Mouse (Mus musculus) left cerebral cortex, postnatal 25 days (tissue): Measurements from ENCODE around the gene Adgrf5. TPM values are rescaled to one million over a fixed set of nuclear protein-coding genes. Genes with fewer than 3 reads are reported as not detected.

Source experiments
- DNase-seq, 2 experiments: peaks; one replicate each; pipeline ENCODE4 v3.0.0; 2022; ENCODE audit warnings: low spot score in 2 of 2, mixed read lengths in 1 of 2
- intact Hi-C: fragments of 180-260 bp; cut with DNase I; formaldehyde crosslinking; loops from one replicate; pipeline ENCODE4 v1.15.1; 2025
- total RNA-seq, 2 experiments: library from RNA; stranded (reverse); gene quantifications; 2 replicates each; pipeline ENCODE4 v1.2.3; 2021

The Adgrf5 gene
- total RNA-seq, 2 experiments from 2014 or later, result 26.9 to 33.5 TPM

DNA sequence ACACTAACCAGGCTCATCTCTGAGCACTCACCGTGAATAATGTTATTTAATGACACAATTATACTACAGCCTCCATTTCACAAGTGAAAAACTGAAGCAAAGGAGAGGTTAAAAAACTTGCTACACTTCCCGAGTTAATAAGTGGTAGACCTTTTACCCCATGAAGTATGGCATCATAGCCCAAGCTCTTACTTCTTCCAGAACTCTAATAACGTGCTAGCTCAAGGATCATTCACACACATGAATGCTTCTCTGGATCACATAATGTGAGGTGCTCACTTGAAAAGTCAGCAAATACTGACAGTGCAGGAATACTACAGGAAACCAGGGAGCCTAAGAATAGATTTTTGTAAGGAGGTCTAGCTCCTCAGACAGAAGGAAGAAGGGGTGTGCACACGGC, 12.4 kb downstream of the Adgrf5 start:
- no peak for DNase-seq
- intact Hi-C loops, result no loop called here

DNA sequence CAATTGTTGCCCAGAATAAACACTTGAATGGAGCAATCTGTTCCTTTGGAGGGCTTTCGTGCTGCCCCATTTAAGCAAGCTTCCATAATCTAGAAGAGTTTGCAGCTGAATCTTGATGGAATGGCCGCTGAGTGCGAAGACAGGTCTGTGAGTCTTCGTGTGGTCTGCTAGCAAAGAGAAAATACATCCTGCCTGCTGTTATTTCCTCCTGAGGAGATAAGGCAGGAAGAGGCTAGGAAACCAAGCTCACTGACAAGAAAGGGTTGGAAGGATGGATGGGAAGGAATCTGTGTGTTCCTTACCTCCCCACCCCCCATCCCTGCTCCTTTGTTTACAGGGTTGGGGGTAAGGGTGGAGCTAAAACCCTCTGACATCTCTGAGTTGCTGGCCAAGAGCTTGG, 13.8 kb downstream of the Adgrf5 start:
- intact Hi-C loops, result no loop called here
- no peak for DNase-seq

DNA sequence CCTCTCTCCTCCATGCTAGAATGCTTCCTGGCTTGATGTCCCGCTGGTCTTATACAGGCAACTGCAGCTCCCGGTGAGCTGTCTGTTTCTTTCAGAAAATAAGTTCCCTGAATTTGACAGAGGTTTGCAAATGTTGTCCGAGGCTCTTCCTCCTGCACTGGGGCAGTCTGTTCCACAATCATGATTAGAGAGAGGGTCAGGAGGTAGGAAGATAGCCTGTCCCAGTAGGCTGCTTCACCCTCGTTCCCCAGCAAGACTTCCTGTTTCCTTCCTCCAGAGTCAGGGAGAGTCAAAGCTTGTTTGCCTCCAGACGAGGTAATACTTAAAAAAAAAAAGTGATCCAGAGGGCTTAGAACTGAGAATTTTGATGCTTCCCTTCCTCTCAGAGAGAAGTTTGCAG, 16.3 kb downstream of the Adgrf5 start:
- no peak for DNase-seq
- intact Hi-C loops, result no loop called here

DNA sequence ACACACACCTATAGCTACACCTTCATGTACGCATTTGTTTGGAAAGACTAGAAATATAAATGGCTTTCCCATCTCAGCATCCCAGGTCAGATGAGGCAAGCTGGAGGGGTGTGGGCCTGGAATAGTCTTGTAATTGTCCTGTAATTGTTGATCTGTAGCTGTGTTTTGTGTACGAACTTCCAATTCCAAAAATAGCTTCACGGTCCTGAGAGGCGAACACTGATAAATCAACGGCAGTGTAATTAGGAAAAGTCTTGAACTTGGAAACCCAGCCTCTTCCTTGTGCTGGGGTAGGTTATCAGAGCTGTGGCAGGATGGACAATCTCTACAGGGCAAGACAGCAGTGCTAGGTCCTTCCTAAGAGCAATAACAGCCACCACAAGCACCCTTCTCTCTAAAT, 18.5 kb downstream of the Adgrf5 start:
- intact Hi-C loops, result no loop called here
- DNase-seq, result no peak

DNA sequence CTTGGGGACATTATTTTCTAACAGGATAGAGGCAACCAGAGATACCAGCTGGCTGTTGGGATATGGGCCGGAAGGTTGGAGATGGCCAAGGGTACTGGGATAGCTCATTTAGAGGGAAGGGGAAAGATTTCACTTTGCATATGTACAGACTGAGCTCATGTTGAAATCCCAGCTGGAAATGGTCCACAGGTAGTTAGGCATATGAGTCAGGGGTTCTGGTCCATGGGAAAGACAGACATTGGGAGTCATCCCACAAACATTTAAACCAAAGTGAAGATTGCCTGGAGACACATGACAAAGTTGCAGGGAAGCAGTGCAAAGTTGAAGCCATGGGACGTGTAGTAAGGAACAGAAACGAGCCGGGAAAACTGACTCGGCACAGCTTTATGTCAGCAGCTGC, 26.1 kb downstream of the Adgrf5 start:
- intact Hi-C loops, result no loop called here
- DNase-seq, result no peak

DNA sequence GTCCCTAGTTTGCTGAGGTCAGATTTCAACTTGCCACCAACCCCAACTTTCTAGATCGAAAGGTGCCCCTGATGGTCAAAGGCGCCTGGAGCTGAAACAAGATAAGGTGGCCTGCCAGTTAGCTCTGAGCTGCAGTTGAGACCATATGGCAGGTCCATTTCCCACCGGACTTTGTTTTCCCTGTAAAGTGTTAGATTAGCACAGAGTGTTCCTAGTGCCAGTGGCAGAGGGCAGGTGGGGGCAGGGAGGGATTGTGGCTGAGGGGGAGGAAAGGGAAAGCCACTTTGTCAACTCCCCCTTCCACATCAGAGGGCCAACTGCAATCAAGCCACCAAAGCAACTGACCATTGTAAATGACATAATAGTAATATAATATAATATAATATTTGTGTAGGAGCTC, 26.9 kb downstream of the Adgrf5 start:
- DNase-seq, result no peak
- intact Hi-C loops, result no loop called here

DNA sequence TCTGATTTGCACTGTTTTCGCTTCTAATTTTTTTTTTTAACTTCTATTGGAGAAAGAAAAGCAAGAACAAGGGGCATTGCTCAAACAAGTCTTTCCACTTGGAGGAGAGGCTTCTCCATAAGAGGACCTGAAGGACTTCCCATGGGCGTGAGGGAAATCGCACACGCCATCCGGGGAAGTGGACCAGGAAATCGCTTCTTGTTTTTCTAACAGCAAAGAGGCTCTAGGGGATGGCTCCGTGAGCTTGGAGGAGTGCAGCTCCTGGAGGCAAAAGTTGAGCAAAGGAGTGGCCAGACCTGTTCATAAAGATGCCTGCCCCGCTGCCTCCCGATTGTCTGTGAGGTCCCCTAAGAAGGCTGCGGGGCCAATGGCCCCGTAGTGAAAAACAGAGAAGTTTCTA, 29.0 kb downstream of the Adgrf5 start:
- DNase-seq, result no peak
- intact Hi-C loops, result no loop called here

DNA sequence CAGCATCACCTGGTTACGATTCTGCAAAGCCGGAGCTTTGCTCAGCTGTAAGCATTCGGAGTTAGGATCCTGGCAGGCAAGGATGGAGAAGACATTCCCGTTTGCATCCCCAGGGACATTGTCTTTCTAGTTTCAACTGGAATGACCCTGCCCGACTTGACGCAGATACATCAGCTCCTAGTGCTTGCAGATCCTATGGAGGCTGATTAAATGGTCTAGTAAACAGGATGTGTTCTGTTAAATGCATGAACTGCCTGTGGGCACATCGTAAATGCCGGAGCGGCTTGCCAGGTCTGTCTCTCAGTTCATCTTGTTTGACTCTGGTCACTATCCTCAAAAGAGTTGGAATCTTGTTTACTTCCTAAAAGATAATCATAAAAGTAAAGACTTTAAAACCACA, 31.9 kb downstream of the Adgrf5 start:
- no peak for DNase-seq
- intact Hi-C loops, result no loop called here

DNA sequence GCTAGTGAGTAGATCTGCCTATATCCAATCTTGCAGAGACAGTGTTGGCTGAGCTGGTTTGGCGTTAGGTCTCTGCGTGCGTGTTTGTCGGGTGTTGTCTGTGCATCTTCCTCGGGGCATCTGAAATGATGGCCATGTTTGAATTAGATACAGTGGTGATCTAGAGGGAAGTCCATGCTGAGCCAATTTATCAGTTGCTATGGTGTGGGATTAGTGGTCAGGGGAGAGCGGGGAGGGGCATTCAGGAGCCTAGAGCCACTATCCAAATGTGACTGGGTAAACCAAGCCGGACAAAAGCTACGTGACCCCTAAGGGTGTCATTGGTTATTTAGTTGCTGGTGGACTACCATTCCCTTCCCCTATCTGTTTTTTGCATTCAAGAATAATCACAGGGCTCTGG, 33.4 kb downstream of the Adgrf5 start:
- DNase-seq, result no peak
- intact Hi-C loops, result no loop called here

DNA sequence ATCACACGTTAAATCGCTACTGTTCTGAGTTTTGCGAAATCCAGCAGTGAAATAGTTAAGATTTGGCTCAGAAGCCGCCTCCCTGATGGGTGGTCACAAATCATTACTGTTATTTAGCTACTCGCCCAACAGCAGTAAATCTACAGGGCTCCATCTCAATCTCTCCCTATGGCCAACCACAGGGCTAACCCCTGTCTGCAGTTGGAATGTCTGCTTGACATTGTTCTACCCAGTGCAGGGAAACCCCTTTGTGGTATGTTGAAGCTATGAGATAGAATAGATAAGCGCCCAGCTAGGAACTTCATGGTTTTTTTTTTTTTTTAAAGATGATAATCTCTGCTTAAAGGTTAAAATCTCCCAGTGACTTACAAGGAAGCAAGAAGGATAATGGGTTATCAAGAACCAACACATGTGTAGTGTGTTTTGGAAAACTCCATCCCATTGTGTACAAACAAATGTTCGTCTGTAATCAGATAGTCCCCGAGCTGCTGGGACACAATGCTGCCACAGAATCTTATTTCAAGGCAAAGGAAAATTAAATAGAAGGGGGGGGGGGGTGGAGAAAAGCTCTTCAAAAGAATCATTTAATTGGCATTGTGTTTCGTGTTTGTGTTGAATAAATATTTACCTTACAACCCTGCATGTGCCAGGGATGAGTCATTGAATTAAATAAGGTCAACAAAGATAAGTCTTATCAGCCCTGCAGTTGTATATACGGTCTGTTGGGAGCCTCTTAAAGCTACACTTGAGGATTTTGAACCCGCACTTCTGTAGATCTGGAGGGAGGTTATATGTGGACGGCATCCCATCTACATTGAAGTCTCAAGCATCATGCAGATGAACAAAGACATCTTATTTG, 35.4 kb downstream of the Adgrf5 start:
- no peak for DNase-seq
- intact Hi-C loops, result no loop called here

DNA sequence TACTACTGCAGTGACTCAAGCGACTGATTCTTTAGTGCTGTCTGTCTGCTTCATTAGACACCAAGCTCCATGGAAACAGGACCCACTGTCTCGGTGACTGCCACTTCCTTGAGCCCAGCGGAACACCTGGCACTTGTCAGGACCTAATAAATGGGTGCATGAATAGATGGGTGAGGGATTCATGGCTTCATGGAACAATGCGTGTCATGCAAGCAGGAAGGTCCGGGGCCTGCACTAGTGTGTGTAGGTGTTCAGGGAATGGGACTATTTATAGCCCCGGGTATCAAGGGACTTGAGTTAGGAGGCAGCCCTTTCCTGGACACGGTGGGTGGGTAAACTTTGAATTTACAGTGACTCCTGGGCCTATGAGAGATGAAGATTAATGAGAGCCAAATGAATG, 38.4 kb downstream of the Adgrf5 start:
- no peak for DNase-seq
- intact Hi-C loops, result no loop called here

DNA sequence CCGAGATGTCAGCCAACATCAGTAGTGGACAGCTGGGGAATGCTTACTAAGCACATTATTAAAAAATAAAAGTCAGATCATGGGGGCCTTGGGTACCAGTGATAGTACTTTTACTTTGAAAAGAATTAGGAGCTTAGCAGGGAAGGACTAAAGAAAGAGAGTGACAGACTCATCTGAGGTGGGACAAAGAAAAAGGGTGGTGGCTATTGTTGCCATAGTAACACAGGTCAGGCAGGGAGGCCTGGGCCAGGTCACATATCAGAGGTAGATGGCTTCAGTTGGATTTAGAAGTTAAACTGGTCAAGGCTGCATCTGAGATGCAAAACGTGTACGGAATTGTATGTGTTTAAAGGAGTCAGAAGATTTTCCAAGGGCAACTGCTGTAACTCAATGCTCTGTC, 38.9 kb downstream of the Adgrf5 start:
- DNase-seq, result no peak
- intact Hi-C loops, result no loop called here

DNA sequence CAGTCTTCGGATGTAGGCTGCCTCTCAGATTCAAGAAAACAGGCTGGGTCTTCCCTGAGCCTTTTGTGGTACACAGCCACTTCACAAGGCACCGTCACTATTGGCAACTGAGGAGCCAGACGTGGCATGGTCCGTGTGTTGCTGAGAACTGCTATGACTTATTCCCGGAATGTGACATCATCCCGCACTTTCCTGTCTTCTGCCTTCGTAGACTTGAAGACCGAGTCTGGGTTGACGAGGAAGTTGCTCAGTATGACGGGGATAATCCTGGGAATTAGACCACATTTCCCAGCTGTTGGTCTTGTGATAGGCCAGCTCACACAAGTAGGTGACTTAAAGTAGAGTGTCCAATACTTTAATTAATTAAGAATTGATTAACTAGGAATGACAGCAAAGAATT, 40.2 kb downstream of the Adgrf5 start:
- DNase-seq, result no peak
- intact Hi-C loops, result no loop called here

DNA sequence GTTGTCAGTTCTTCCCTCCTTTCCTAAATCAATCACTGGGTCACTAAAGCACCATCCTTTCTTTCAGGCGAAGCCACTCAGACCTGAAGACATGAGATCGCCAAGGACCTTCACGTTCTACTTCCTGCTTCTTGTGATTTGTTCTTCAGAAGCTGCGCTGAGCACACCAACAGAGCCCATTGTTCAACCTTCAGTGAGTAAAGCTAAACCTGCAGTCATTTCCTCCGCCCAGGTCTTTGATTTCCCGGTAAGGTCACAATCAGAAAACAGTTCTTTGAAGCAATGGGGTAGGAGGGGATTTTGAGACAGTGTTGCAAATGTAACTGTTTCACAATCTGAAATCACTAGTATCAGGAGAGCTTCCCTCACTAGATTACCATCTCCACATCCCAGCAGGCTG, 43.6 kb downstream of the Adgrf5 start:
- DNase-seq, result no peak
- intact Hi-C loops, result no loop called here

DNA sequence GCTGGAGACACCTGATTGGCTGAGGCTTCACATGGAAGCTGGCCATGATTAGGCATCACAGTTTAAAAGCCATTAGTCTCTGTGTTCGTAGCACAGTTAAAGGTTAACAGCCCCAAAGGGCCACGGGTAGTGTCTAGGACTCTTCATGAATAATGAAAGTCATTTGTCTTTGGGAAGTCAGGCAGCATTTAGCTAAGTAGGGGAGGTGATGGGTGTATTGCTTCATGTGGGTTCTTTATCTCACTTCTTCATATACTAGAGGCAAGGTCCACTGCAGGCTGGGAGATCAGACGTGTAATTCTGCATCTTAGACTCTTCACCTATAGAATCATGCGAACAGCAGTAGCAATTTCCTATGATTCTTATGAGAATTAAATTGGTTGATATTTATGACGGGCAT, 44.2 kb downstream of the Adgrf5 start:
- intact Hi-C loops, result no loop called here
- DNase-seq, result no peak

DNA sequence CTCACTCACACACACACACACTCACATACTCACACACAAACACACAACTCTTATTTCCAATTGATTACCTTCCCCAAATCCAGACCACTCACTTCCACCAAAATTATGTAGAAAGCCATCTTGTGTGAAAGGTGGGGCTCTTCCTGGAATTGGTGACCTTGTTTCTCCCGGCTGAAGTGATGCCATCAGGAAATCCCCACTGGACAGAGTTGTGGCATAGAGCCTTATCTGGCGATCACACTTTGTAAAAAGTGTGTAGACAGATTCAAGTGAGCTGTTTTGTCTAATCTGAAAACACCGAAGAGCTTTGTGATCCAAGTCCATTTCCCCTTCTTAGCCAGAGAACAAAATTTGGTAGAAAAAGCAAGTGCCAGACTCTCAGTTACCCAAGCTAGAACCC, 46.1 kb downstream of the Adgrf5 start:
- no peak for DNase-seq
- intact Hi-C loops, result no loop called here

DNA sequence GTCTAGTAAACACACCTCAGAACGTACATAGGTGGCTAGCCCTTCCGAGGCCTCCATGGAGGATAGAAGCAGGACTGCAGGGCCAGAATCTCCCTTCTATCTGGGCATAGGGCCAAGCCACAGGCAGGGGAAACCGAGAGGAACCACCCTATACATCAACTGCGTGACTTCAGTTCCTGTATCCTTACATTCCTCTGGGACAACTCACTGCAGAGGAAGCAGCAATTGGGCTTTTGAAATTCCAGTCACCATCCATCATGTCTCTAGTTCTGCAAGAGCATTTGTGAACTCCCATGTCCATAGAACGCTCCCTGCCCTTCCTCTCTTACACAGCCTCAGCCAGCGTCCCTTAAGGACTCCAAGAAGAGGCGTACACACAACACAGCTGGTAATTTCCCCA, 47.3 kb downstream of the Adgrf5 start:
- intact Hi-C loops, result no loop called here
- DNase-seq, result no peak

DNA sequence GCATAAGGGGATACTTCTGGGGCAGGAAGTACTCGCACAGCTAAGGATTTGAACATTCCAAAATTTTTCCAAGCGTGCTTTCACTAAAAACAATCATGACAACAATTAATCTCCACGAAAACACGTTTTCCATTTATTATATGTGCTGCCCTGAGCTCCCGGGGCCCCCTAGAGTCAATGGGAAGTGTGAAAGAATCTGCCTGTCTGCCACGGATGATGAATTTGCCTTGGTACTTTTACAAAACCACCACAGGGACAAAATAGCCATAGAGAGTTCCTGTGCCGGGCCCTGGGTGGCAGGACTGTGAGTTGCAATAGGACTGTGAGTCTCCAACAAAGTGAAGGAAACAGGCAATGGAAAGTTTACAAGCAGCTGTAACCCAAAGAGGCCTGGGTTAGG, 52.9 kb downstream of the Adgrf5 start:
- intact Hi-C loops, result no loop called here
- no peak for DNase-seq

DNA sequence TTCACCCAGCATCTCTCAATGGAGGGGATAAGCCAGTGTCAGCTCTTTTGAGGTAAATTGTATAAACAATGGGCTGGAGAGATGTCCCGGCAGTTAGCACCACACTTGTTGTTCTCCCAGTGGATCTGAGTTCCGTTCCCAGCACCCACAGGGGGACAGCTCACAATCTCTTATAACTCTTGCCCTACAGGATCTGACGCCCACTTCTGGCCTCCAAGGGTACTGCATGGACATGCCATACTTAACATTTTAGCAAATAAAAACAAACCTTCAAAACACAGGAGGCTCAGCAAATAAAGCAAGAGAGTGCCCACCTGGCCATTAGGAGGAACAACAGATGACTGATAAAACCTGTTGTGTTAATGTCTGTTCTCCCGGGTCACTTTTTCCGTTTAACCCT, 59.0 kb downstream of the Adgrf5 start:
- intact Hi-C loops, result no loop called here
- no peak for DNase-seq

DNA sequence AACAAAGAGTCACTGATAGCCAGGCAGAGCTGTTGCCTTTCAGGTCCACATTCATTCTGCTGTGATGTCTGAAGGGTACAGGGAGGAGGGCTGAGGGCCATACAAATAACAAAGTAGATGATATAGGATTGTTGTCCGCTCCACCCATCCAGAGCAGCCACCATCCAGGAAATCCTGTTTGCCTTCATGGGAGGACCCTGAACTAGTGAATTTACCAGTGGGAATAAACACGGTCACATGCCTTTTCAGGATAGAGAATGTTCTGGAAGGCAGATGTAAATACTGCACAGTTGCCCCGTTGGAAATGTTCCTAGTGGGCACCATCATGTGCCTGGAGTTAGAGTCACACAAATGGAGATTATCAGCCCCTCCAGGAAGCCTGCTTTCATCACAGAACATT, 60.1 kb downstream of the Adgrf5 start:
- DNase-seq, result no peak
- intact Hi-C loops, result no loop called here

DNA sequence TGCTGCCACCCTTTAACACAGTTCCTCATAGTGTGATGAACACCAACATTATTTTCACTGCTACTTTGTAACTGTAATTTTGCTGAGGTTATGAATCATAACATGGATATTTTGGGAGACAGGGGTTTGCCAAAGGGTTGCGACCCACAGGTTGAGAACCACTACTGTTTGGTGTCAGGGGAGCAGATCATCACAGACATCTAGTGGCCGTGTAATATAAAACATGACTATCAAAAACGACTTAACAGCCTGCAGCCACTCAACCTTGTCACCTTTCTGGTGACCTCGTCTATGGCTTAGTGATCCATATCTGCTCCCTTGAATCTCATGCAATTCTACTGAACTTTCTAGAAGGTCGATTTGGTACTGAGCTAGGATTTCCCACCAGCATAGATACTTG, 63.7 kb downstream of the Adgrf5 start:
- no peak for DNase-seq
- intact Hi-C loops, result no loop called here

DNA sequence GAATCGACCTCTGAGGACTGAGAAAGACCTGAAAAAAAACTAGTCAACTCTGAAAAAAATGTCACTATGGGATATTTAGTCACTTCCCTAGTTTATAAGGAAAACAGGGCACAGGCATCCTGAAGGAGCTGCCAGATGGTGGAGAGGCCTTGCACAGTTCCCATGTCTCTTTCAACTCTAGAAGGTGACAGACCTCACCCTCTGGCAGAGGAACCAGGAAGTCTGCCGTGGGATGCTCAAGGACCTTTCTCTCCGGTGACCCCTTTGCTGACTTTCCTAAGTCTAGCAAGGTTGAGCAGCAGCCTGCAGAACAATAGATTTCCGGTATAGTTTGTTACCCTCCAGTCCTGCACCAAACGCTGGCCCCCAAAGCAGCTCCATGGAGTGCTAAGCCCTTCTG, 71.4 kb downstream of the Adgrf5 start:
- intact Hi-C loops, result no loop called here
- DNase-seq, result no peak
